Comparison of ENCODE assay signal across 9 mouse cellular contexts in genomic region chr5:63649070-63649532, GRCm38 (mm10). TPM values are rescaled to one million over a fixed set of nuclear protein-coding genes. Genes with fewer than 3 reads are reported as not detected.
DNase-seq lines count a peak whose midpoint lies in the region; ATAC-seq and TF ChIP-seq lines count a peak whose summit lies in the region.
"Had no signal": no experiment of that assay in that cellular context is flagged by ENCODE, and none has a peak within 500 bp of the region (broad histone marks: within the 10 kb centered on the region; RNA-seq: fewer than 3 reads in every experiment).

Nwd2 (plus strand) TSS chr5:63649102.

- ATAC-seq in lung, embryonic 16.5 days (ENCODE audit: low read depth) = no peak
- ATAC-seq in midbrain, postnatal 0 days (ENCODE audit: low FRiP score) = peak; percentile 34; the same call in 1 of the 2 replicates

- peaks cover 12% of the 10 kb centered on the region for H3K4me1 ChIP-seq in lung, embryonic 16.5 days (replicated peaks; ENCODE audit: control insufficient read depth, insufficient read depth, low read length)
- H3K4me1 ChIP-seq in midbrain, postnatal 0 days (ENCODE audit: insufficient read depth, low read length) = no peaks in the 10 kb centered on the region

- TF ChIP-seq CTCF in midbrain, postnatal 0 days (IDR thresholded peaks at IDR 0.05) = peak; percentile 53

- H3K36me3 ChIP-seq in lung, embryonic 16.5 days (ENCODE audit: control insufficient read depth, insufficient read depth, low read length) = no peaks in the 10 kb centered on the region
- no peaks in the 10 kb centered on the region for H3K36me3 ChIP-seq in midbrain, postnatal 0 days (ENCODE audit: insufficient read depth, low read length)

- H3K9ac ChIP-seq in lung, embryonic 16.5 days (ENCODE audit: low read length) = peak within 1 kb of the TSS; percentile 5; the same call in 1 of the 2 replicates
- H3K9ac ChIP-seq in midbrain, postnatal 0 days (replicated peaks; ENCODE audit: low read length, poor library complexity, severe bottlenecking) = peak within 1 kb of the TSS; percentile 59

- H3K4me3 ChIP-seq in lung, embryonic 16.5 days (ENCODE audit: low read length) = peak within 1 kb of the TSS; percentile 42
- peak within 1 kb of the TSS; percentile 77 for H3K4me3 ChIP-seq in midbrain, postnatal 0 days (ENCODE audit: low read depth, low read length)

- H3K4me2 ChIP-seq in lung, embryonic 16.5 days (ENCODE audit: low read depth, low read length) = peak within 1 kb of the TSS; percentile 73
- peak within 1 kb of the TSS; percentile 98 for H3K4me2 ChIP-seq in midbrain, postnatal 0 days (ENCODE audit: low read depth, low read length, poor library complexity, severe bottlenecking)

- H3K27ac ChIP-seq in lung, embryonic 16.5 days (ENCODE audit: low read length) = no peak within 1 kb of the TSS
- H3K27ac ChIP-seq in midbrain, postnatal 0 days (ENCODE audit: low read depth, low read length) = peak within 1 kb of the TSS; percentile 26; the same call in 1 of the 2 replicates

- no peaks in the 10 kb centered on the region for H3K9me3 ChIP-seq in lung, embryonic 16.5 days (ENCODE audit: control insufficient read depth, low read length)
- H3K9me3 ChIP-seq in midbrain, postnatal 0 days (ENCODE audit: low read length) = no peaks in the 10 kb centered on the region

- no peak for DNase-seq in lung, postnatal 4 days
- DNase-seq in frontal cortex, postnatal 25 days (ENCODE audit: low spot score in 2 of 2) = peak; percentile 27 to 31
- DNase-seq in layer of hippocampus, postnatal 25 days (ENCODE audit: extremely low spot score in 1 of 2, low spot score in 1 of 2) = peak in 1 of 2 experiments; percentile 29
- DNase-seq in midbrain, postnatal 0 days (ENCODE audit: low spot score) = peak; percentile 15
- DNase-seq in adrenal gland, adult 8-10 months = no peak
- no peak for DNase-seq in thymus, adult 18-20 months
- DNase-seq in cerebellum, adult 9-11 months = no peak

- H3K27me3 ChIP-seq in lung, embryonic 16.5 days (ENCODE audit: control insufficient read depth, insufficient read depth, low read depth, low read length) = peaks cover 36% of the 10 kb centered on the region
- no peaks in the 10 kb centered on the region for H3K27me3 ChIP-seq in midbrain, postnatal 0 days (ENCODE audit: insufficient read depth, low read length)

- WGBS in lung, embryonic 16.5 days = 2% methylated on average over 29 of the region's 29 CpGs
- WGBS in midbrain, postnatal 0 days = under 1% methylated on average over 29 of the region's 29 CpGs

RNA-seq across cellular contexts. Expression of gene Nwd2, which starts in this region (rescaled TPM):
- polyA plus RNA-seq in lung, embryonic 16.5 days (2015; fragmentation: Nextera tagmentation; extraction: Ambion mirVana) = 0.15 and 0.28 TPM in 2 replicates
- 10 to 100 TPM; 20.9 to 24.5 TPM for total RNA-seq in layer of hippocampus, postnatal 25 days (2021)
- 20.7 and 21.0 TPM in 2 replicates for total RNA-seq in midbrain, postnatal 0 days (2014; rRNA removed)
- 9.1 and 13.7 TPM in 2 replicates for polyA plus RNA-seq in midbrain, postnatal 0 days (2015; fragmentation: Nextera tagmentation; extraction: Ambion mirVana)
- total RNA-seq in adrenal gland, adult 8-10 months (2022) = under 1 TPM in 1 of 4 experiments, not detected in 3; 0.03 TPM
- total RNA-seq: neutrophil, adult 5-6 weeks had no signal

Comparison
In these comparisons a context has a peak if more than half of its experiments do, and no peak if none do; other contexts are left out.
1. RNA of gene Nwd2 (total RNA-seq): 20.9 to 24.5 TPM in layer of hippocampus, postnatal 25 days and 20.7 to 21.0 TPM in midbrain, postnatal 0 days; 0.03 TPM in adrenal gland, adult 8-10 months; every median in the first group is over 10 times any median in the second.
2. DNase-seq: peak in frontal cortex, postnatal 25 days (2 of 2) and midbrain, postnatal 0 days (single experiment); none in lung, postnatal 4 days (0 of 2), adrenal gland, adult 8-10 months (single experiment), thymus, adult 18-20 months (0 of 2) and cerebellum, adult 9-11 months (single experiment).